Comparison of ENCODE assay signal across 16 mouse cellular contexts in the genomic region with DNA sequence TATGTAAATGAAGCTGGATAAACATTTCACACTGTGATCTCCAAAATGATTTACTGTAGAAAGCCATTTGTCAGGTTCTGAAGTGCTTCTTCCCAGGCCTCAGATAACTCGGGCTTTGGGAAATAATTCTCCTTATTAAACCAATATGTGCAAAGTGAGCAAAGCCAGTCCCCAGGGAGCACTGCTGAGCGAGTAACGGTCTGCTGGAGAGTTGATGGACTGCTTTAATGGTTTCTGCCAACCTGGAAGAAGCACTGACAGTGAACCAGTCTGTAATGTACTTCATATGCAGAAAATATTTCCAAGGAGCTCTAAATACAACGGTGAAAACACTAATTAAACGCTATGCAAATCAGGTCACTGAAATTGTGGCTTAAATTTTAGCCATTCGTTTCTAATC.
A peak's percentile ranks its signal among the peaks of the same experiment; 100 is the strongest.
DNase-seq lines count a peak whose midpoint lies in the region; ATAC-seq and TF ChIP-seq lines count a peak whose summit lies in the region.
"Had no signal": no experiment of that assay in that cellular context is flagged by ENCODE, and none has a peak within 500 bp of the region (broad histone marks: within the 10 kb centered on the region; RNA-seq: fewer than 3 reads in every experiment).

No protein-coding gene starts in this region.

- no peaks in the 10 kb centered on the region for H3K9me3 ChIP-seq in hindbrain, embryonic 13.5 days
- no peaks in the 10 kb centered on the region for H3K9me3 ChIP-seq in hindbrain, embryonic 16.5 days (ENCODE audit: control insufficient read depth, low read length)
- no peaks in the 10 kb centered on the region for H3K9me3 ChIP-seq in limb, embryonic 14.5 days (ENCODE audit: control insufficient read depth, low read length)
- H3K9me3 ChIP-seq in forebrain, postnatal 0 days (ENCODE audit: low read length) = no peaks in the 10 kb centered on the region
- H3K9me3 ChIP-seq: embryonic facial prominence, embryonic 13.5 days; heart, embryonic 12.5 days; liver, embryonic 13.5 days; stomach, embryonic 15.5 days had no signal

- 46% methylated on average over 6 of the region's 6 CpGs for WGBS in hindbrain, embryonic 13.5 days
- WGBS in hindbrain, embryonic 16.5 days = 47% methylated on average over 6 of the region's 6 CpGs
- 36% methylated on average over 6 of the region's 6 CpGs for WGBS in limb, embryonic 14.5 days
- 61% methylated on average over 6 of the region's 6 CpGs for WGBS in forebrain, postnatal 0 days

- no peak overlapping the region for H3K4me3 ChIP-seq in hindbrain, embryonic 13.5 days
- no peak overlapping the region for H3K4me3 ChIP-seq in hindbrain, embryonic 16.5 days (ENCODE audit: low read length)
- H3K4me3 ChIP-seq in limb, embryonic 14.5 days (replicated peaks; ENCODE audit: low read length) = no peak overlapping the region
- no peak overlapping the region for H3K4me3 ChIP-seq in forebrain, postnatal 0 days (ENCODE audit: low read depth, low read length)
- H3K4me3 ChIP-seq: embryonic facial prominence, embryonic 13.5 days; heart, embryonic 12.5 days; liver, embryonic 13.5 days; stomach, embryonic 15.5 days had no signal

- H3K27ac ChIP-seq in hindbrain, embryonic 13.5 days = no peak overlapping the region
- H3K27ac ChIP-seq in hindbrain, embryonic 16.5 days (ENCODE audit: low read depth, low read length) = no peak overlapping the region
- H3K27ac ChIP-seq in limb, embryonic 14.5 days (replicated peaks; ENCODE audit: low read depth, low read length) = no peak overlapping the region
- no peak overlapping the region for H3K27ac ChIP-seq in forebrain, postnatal 0 days (ENCODE audit: low read depth, low read length)
- H3K27ac ChIP-seq: embryonic facial prominence, embryonic 13.5 days; liver, embryonic 13.5 days; stomach, embryonic 15.5 days had no signal

- ATAC-seq in hindbrain, embryonic 13.5 days (ENCODE audit: low FRiP score) = peak; percentile 49; the same call in 1 of the 2 replicates
- no peak for ATAC-seq in hindbrain, embryonic 16.5 days
- no peak for ATAC-seq in limb, embryonic 14.5 days (ENCODE audit: low FRiP score, low read depth)
- ATAC-seq in forebrain, postnatal 0 days = no peak

- no peak for TF ChIP-seq CTCF in forebrain, postnatal 0 days (IDR thresholded peaks at IDR 0.05; ENCODE audit: low read depth)

- no peak overlapping the region for H3K9ac ChIP-seq in hindbrain, embryonic 13.5 days
- H3K9ac ChIP-seq in hindbrain, embryonic 16.5 days (ENCODE audit: low read depth, low read length) = no peak overlapping the region
- H3K9ac ChIP-seq in limb, embryonic 14.5 days (ENCODE audit: low read depth, low read length, severe bottlenecking) = no peak overlapping the region
- H3K9ac ChIP-seq in forebrain, postnatal 0 days = no peak overlapping the region
- H3K9ac ChIP-seq: embryonic facial prominence, embryonic 13.5 days; heart, embryonic 12.5 days; liver, embryonic 13.5 days; stomach, embryonic 15.5 days had no signal

- 0 out of 2 replicates have a peak, but pooled peaks cover 4% of the 10 kb centered on the region for H3K4me1 ChIP-seq in hindbrain, embryonic 13.5 days (replicated peaks)
- no peaks in the 10 kb centered on the region for H3K4me1 ChIP-seq in hindbrain, embryonic 16.5 days (ENCODE audit: control insufficient read depth, insufficient read depth, low read depth, low read length)
- peaks cover 3% of the 10 kb centered on the region for H3K4me1 ChIP-seq in limb, embryonic 14.5 days (ENCODE audit: control insufficient read depth, insufficient read depth, low read length)
- H3K4me1 ChIP-seq in forebrain, postnatal 0 days (ENCODE audit: insufficient read depth) = no peaks in the 10 kb centered on the region; the same call in 1 of the 2 replicates
- H3K4me1 ChIP-seq: heart, embryonic 12.5 days; liver, embryonic 13.5 days; stomach, embryonic 15.5 days had no signal

- intact Hi-C loops in gastrocnemius, postnatal 14 days (cut with DNase I; ENCODE audit: low total_unique reads) = no loop called here

- H3K4me2 ChIP-seq in hindbrain, embryonic 13.5 days = no peak overlapping the region
- H3K4me2 ChIP-seq in hindbrain, embryonic 16.5 days (ENCODE audit: low read length) = no peak overlapping the region
- no peak overlapping the region for H3K4me2 ChIP-seq in limb, embryonic 14.5 days (replicated peaks; ENCODE audit: low read depth, low read length, severe bottlenecking)
- no peak overlapping the region for H3K4me2 ChIP-seq in forebrain, postnatal 0 days (ENCODE audit: low read depth)
- H3K4me2 ChIP-seq: embryonic facial prominence, embryonic 13.5 days; heart, embryonic 12.5 days; liver, embryonic 13.5 days; stomach, embryonic 15.5 days had no signal

- no peaks in the 10 kb centered on the region for H3K27me3 ChIP-seq in hindbrain, embryonic 13.5 days
- no peaks in the 10 kb centered on the region for H3K27me3 ChIP-seq in hindbrain, embryonic 16.5 days (replicated peaks; ENCODE audit: control insufficient read depth, insufficient read depth, low read length)
- H3K27me3 ChIP-seq in limb, embryonic 14.5 days (ENCODE audit: control insufficient read depth, insufficient read depth, low read length) = no peaks in the 10 kb centered on the region
- no peaks in the 10 kb centered on the region for H3K27me3 ChIP-seq in forebrain, postnatal 0 days (ENCODE audit: insufficient read depth, low read length)
- H3K27me3 ChIP-seq: embryonic facial prominence, embryonic 13.5 days; heart, embryonic 12.5 days; liver, embryonic 13.5 days; stomach, embryonic 15.5 days had no signal

- DNase-seq in NIH3T3 (ENCODE audit: low read depth) = peak; percentile 88
- peak; percentile 42 for DNase-seq in embryo, embryonic 11.5 days (ENCODE audit: low read depth, low spot score)
- peak; percentile 28 for DNase-seq in limb, embryonic 14.5 days (ENCODE audit: low spot score)
- no peak for DNase-seq in gastrocnemius, postnatal 14 days
- DNase-seq in forebrain, postnatal 0 days = no peak
- DNase-seq in heart, adult 18-20 months = no peak
- DNase-seq: cerebellum, adult 9-11 months; kidney, adult 9 months; kidney, postnatal 36 days; liver, embryonic 13.5 days; thymus, adult 2 months had no signal

- no peaks in the 10 kb centered on the region for H3K36me3 ChIP-seq in hindbrain, embryonic 13.5 days
- no peaks in the 10 kb centered on the region for H3K36me3 ChIP-seq in hindbrain, embryonic 16.5 days (ENCODE audit: control insufficient read depth, insufficient read depth, low read length)
- H3K36me3 ChIP-seq in limb, embryonic 14.5 days (ENCODE audit: control insufficient read depth, insufficient read depth, low read length) = no peaks in the 10 kb centered on the region
- no peaks in the 10 kb centered on the region for H3K36me3 ChIP-seq in forebrain, postnatal 0 days (ENCODE audit: insufficient read depth)
- H3K36me3 ChIP-seq: embryonic facial prominence, embryonic 13.5 days; heart, embryonic 12.5 days; liver, embryonic 13.5 days; stomach, embryonic 15.5 days had no signal

- no peak for TF ChIP-seq POLR2A in limb, embryonic 14.5 days (IDR thresholded peaks at IDR 0.05; ENCODE audit: borderline replicate concordance, extremely low read depth, insufficient read depth, insufficient read length)

Comparison
In these comparisons a context has a peak if more than half of its experiments do, and no peak if none do; other contexts are left out.
1. DNase-seq: peak in NIH3T3 (single experiment), embryo, embryonic 11.5 days (single experiment) and limb, embryonic 14.5 days (single experiment); none in gastrocnemius, postnatal 14 days (single experiment), forebrain, postnatal 0 days (single experiment) and heart, adult 18-20 months (0 of 2).